Mouse (Mus musculus): Measurements from ENCODE around the gene Pnmal2.

DNA sequence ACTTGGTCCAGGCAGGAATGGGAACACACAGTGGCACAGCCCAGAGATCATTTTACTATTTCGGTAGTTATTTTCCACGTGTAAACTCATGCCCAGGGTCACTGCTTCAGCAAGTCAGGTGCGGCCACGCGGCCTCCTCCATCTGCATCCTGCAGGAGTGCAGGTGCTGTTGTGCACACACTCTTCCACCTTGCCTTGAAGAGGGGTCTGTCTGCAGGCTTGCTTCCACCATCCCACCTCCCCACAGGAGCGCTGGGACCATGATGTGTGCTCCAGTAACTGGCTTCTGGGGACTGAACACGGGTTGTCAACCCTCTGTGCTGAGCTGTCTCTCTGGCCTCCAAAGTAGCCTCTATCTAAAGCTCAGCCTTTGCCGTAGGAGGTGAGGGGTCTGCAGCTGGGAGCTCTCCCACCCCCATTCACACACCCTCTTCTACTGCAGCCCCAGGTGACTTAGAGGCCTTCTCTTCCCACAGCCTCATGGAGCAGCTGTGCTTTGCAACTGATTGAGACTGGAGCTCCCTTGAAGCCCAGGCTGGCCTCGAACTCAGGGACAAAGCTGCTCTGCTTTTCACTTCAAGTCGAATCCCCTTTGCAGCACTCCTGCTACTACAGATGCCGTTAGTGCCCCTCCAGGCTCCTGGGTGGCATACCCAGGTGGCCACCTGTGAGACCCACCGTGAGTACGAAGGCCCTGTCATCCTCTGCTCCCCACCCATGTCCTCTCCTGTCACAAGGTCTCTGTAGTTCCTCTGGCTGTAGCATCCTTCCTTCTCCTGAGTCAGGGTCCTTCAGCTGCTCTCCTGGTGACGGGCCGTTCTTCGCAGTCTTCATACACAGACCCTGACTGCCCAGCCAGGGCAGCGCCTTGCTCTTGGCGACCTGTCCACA lies 29.8 kb upstream of the Pnmal2 start:
- TF ChIP-seq GATA1 (IDR thresholded peaks at IDR 0.05; ENCODE audit: borderline replicate concordance, low read length) = no peak
- no peak for TF ChIP-seq FLI1 (IDR thresholded peaks at IDR 0.05; ENCODE audit: low read length)

All from megakaryocyte, embryonic 14.5 days (primary cell).